ENCODE assay signal across 8 mouse cellular contexts in the genomic region with DNA sequence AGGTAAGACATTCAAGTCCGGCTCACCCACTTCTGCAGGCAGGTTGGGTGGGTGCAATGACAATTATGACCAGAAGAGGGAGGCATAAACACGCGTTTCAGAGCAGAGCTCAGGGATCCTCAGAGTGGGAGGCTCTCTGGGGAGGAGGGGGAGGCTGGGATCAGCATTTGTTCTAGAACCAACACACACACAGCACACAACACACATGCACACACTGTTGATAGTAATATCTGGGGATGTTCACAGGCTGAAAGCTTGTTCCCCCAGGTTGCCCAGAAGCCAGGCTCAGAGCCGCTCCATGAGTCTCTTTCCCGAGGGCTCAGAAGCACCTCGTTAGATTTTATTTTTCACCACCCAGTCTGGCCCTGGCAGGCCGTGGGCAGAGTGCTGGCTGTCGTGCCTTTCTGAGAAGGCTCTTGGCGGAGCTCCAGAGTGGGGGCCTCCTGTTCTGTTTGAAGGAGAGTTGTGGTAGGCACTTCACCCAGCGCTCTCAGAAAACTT.
DNase-seq lines count a peak whose midpoint lies in the region; ATAC-seq and TF ChIP-seq lines count a peak whose summit lies in the region.

No protein-coding gene starts in this region.

- H3K36me3 ChIP-seq in embryonic facial prominence, embryonic 10.5 days (replicated peaks): no peaks in the 10 kb centered on the region
- H3K36me3 ChIP-seq in intestine, postnatal 0 days (ENCODE audit: control insufficient read depth, insufficient read depth): no peaks in the 10 kb centered on the region
- H3K36me3 ChIP-seq in midbrain, embryonic 14.5 days (ENCODE audit: control insufficient read depth, insufficient read depth, low read length): no peaks in the 10 kb centered on the region
- no peaks in the 10 kb centered on the region for H3K36me3 ChIP-seq in spleen, adult 2 months (ENCODE audit: control insufficient read depth, insufficient read depth, low read length)

- 40% methylated on average over 10 of the region's 10 CpGs for WGBS in embryonic facial prominence, embryonic 10.5 days
- WGBS in intestine, postnatal 0 days: 37% methylated on average over 10 of the region's 10 CpGs
- 35% methylated on average over 10 of the region's 10 CpGs for WGBS in midbrain, embryonic 14.5 days
- 36% methylated on average over 10 of the region's 10 CpGs for WGBS in spleen, adult 2 months

- H3K9ac ChIP-seq in intestine, postnatal 0 days (ENCODE audit: low read depth, low read length): no peak overlapping the region
- no peak overlapping the region for H3K9ac ChIP-seq in midbrain, embryonic 14.5 days (replicated peaks; ENCODE audit: low read length)

- peak; percentile 41 for ATAC-seq in intestine, postnatal 0 days
- ATAC-seq in midbrain, embryonic 14.5 days (ENCODE audit: low FRiP score, low TSS enrichment): peak; percentile 67

- H3K4me1 ChIP-seq in embryonic facial prominence, embryonic 10.5 days: no peaks in the 10 kb centered on the region
- H3K4me1 ChIP-seq in intestine, postnatal 0 days (replicated peaks; ENCODE audit: control insufficient read depth, insufficient read depth, low read length): no peaks in the 10 kb centered on the region
- no peaks in the 10 kb centered on the region for H3K4me1 ChIP-seq in midbrain, embryonic 14.5 days (ENCODE audit: control insufficient read depth, insufficient read depth, low read length)
- no peaks in the 10 kb centered on the region for H3K4me1 ChIP-seq in spleen, adult 2 months (ENCODE audit: control insufficient read depth, insufficient read depth, insufficient read length)

- peak; percentile 17 for DNase-seq in 3134 (ENCODE audit: extremely low read depth, insufficient read length, low spot score)
- DNase-seq in adrenal gland, postnatal 10 days: peak; percentile 86
- DNase-seq in embryonic facial prominence, embryonic 10.5 days (ENCODE audit: low spot score): peak; percentile 73
- DNase-seq in gonadal fat pad, adult 2 months (ENCODE audit: low read depth): peak; percentile 14
- DNase-seq in left cerebral cortex, postnatal 25 days (ENCODE audit: low spot score in 2 of 2): peak; percentile 91 to 97
- peak; percentile 94 for DNase-seq in midbrain, embryonic 14.5 days
- peak in 1 of 2 experiments; percentile 31 for DNase-seq in spleen, adult 2 months (ENCODE audit: low read depth in 1 of 2, low spot score in 2 of 2)

- no peak overlapping the region for H3K4me2 ChIP-seq in intestine, postnatal 0 days (replicated peaks; ENCODE audit: low read depth)
- no peak overlapping the region for H3K4me2 ChIP-seq in midbrain, embryonic 14.5 days (ENCODE audit: low read length)

- no peak overlapping the region for H3K27ac ChIP-seq in embryonic facial prominence, embryonic 10.5 days (replicated peaks)
- no peak overlapping the region for H3K27ac ChIP-seq in intestine, postnatal 0 days (ENCODE audit: low read depth, low read length)
- H3K27ac ChIP-seq in midbrain, embryonic 14.5 days (replicated peaks; ENCODE audit: low read depth, low read length): no peak overlapping the region
- no peak overlapping the region for H3K27ac ChIP-seq in spleen, adult 2 months (ENCODE audit: insufficient read depth, low read length)

- peak; percentile 95 for TF ChIP-seq CTCF in intestine, postnatal 0 days (IDR thresholded peaks at IDR 0.05; ENCODE audit: low read depth)
- TF ChIP-seq CTCF in spleen, adult 2 months (IDR thresholded peaks at IDR 0.05; ENCODE audit: extremely low read depth, insufficient read depth, insufficient read length, insufficient replicate concordance): peak; percentile 78; the same call in 1 of the 2 replicates

- peaks cover 4% of the 10 kb centered on the region; the same call in 1 of the 2 replicates for H3K9me3 ChIP-seq in embryonic facial prominence, embryonic 10.5 days
- no peaks in the 10 kb centered on the region for H3K9me3 ChIP-seq in intestine, postnatal 0 days (ENCODE audit: control insufficient read depth)
- peaks cover 2% of the 10 kb centered on the region; the same call in 1 of the 2 replicates for H3K9me3 ChIP-seq in midbrain, embryonic 14.5 days (ENCODE audit: control insufficient read depth, low read length)

- no peak for TF ChIP-seq POLR2A in spleen, adult 2 months (IDR thresholded peaks at IDR 0.05; ENCODE audit: low read depth, low read length)

- H3K27me3 ChIP-seq in embryonic facial prominence, embryonic 10.5 days (replicated peaks; ENCODE audit: low read depth, poor library complexity, severe bottlenecking): no peaks in the 10 kb centered on the region
- H3K27me3 ChIP-seq in intestine, postnatal 0 days (replicated peaks; ENCODE audit: control insufficient read depth, insufficient read depth, low read length): no peaks in the 10 kb centered on the region
- H3K27me3 ChIP-seq in midbrain, embryonic 14.5 days (ENCODE audit: control insufficient read depth, insufficient read depth, low read length): no peaks in the 10 kb centered on the region
- H3K27me3 ChIP-seq in spleen, adult 2 months (ENCODE audit: control insufficient read depth, insufficient read depth, low read length): no peaks in the 10 kb centered on the region

- intact Hi-C loops in left cerebral cortex, postnatal 25 days (cut with DNase I): loop anchor here (1.0 to 2.0 kb wide), 4 partner anchors 56 to 294 kb away; no protein-coding TSS in a partner anchor

- H3K4me3 ChIP-seq in embryonic facial prominence, embryonic 10.5 days: no peak overlapping the region
- H3K4me3 ChIP-seq in intestine, postnatal 0 days (ENCODE audit: low read depth, low read length): no peak overlapping the region
- H3K4me3 ChIP-seq in midbrain, embryonic 14.5 days (replicated peaks; ENCODE audit: low read depth, low read length): no peak overlapping the region
- no peak overlapping the region for H3K4me3 ChIP-seq in spleen, adult 2 months (ENCODE audit: extremely low read depth, insufficient read depth, insufficient read length)
